In the genomic region with DNA sequence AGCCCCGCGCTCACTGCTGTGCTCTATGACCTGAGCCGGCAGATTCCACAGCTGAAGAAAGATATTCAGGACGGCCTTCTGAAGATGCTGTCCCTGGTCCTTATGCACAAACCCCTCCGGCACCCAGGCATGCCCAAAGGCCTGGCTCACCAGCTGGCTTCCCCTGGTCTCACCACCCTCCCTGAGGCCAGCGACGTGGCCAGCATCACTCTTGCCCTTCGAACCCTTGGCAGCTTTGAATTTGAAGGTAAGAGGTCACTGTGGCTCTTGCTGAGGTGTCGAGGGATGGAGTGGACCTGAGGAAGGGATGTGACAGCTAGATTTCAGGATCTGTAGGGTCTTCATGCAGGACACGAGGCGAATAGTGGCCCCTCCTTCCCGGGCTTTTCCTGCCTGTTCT, we compare ENCODE assay signal across 21 mouse cellular contexts. TPM values are rescaled to one million over a fixed set of nuclear protein-coding genes. Genes with fewer than 3 reads are reported as not detected.
DNase-seq lines count a peak whose midpoint lies in the region; ATAC-seq and TF ChIP-seq lines count a peak whose summit lies in the region.
"Had no signal": no experiment of that assay in that cellular context is flagged by ENCODE, and none has a peak within 500 bp of the region (broad histone marks: within the 10 kb centered on the region; RNA-seq: fewer than 3 reads in every experiment).

No protein-coding gene starts in this region.

- TF ChIP-seq CTCF in liver, adult 2 months (IDR thresholded peaks at IDR 0.05; ENCODE audit: low read depth, low read length): no peak
- TF ChIP-seq CTCF in olfactory bulb, adult 2 months (IDR thresholded peaks at IDR 0.05; ENCODE audit: insufficient read depth, low read depth, low read length): no peak

- no peaks in the 10 kb centered on the region for H3K79me2 ChIP-seq in liver, adult 2 months (ENCODE audit: control insufficient read depth, insufficient read depth, low read length)

- no peak for TF ChIP-seq POLR2A in liver, adult 2 months (IDR thresholded peaks at IDR 0.05; ENCODE audit: extremely low read depth, insufficient read depth, low read length)
- no peak for TF ChIP-seq POLR2A in olfactory bulb, adult 2 months (IDR thresholded peaks at IDR 0.05; ENCODE audit: insufficient read depth, low read depth, low read length)

- DNase-seq in heart, adult 11 months: peak; percentile 70
- no peak for DNase-seq in heart, postnatal 4 days
- peak; percentile 73 for DNase-seq in liver, adult 2 months (ENCODE audit: extremely low read depth, low read depth, low spot score)
- DNase-seq in liver, embryonic 11.5 days (ENCODE audit: low spot score): no peak
- DNase-seq in thymus, adult 18-20 months: no peak
- DNase-seq: adrenal gland, adult 2 months; adrenal gland, adult 8-10 months; adrenal gland, postnatal 14 days; adrenal gland, postnatal 25 days; adrenal gland, postnatal 36 days; B cell, adult 2 months; cerebellum, adult 11 months; cerebellum, adult 11-12 months; cerebellum, adult 18-20 months had no signal

- H3K4me1 ChIP-seq in liver, adult 2 months (ENCODE audit: control insufficient read depth, insufficient read depth, low read length): no peaks in the 10 kb centered on the region
- no peaks in the 10 kb centered on the region for H3K4me1 ChIP-seq in liver, embryonic 11.5 days (replicated peaks; ENCODE audit: control insufficient read depth, insufficient read depth, low read length)
- H3K4me1 ChIP-seq in olfactory bulb, adult 2 months (ENCODE audit: control insufficient read depth, insufficient read depth, low read length): peaks cover 24% of the 10 kb centered on the region

- no peak for ATAC-seq in liver, embryonic 11.5 days (replicated peaks; ENCODE audit: low FRiP score)
- ATAC-seq: activated CD4-positive, CD25-positive, alpha-beta regulatory T cell, adult 4 months; CD4-positive, CD25-positive, alpha-beta regulatory T cell, adult 4 months; Patski had no signal

- peaks cover 40% of the 10 kb centered on the region for H3K36me3 ChIP-seq in liver, adult 2 months (ENCODE audit: control insufficient read depth, insufficient read depth, low read length)
- H3K36me3 ChIP-seq in liver, embryonic 11.5 days (ENCODE audit: control insufficient read depth, insufficient read depth, low read length): peaks cover 55% of the 10 kb centered on the region

- no peak overlapping the region for H3K4me3 ChIP-seq in liver, adult 2 months (ENCODE audit: insufficient read depth, low read depth, low read length)
- H3K4me3 ChIP-seq in liver, embryonic 11.5 days (ENCODE audit: low read depth, low read length): no peak overlapping the region
- no peak overlapping the region for H3K4me3 ChIP-seq in olfactory bulb, adult 2 months (ENCODE audit: insufficient read depth, low read depth, low read length)

- no peak overlapping the region for H3K27ac ChIP-seq in liver, adult 2 months (replicated peaks; ENCODE audit: insufficient read depth, low read depth, low read length)
- no peak overlapping the region for H3K27ac ChIP-seq in liver, embryonic 11.5 days (ENCODE audit: low read depth, low read length)
- 0 out of 2 replicates have a peak overlapping the region, but pooled peaks have one; percentile 9 for H3K27ac ChIP-seq in olfactory bulb, adult 2 months (ENCODE audit: insufficient read depth, low read depth, low read length)

- H3K4me2 ChIP-seq in liver, embryonic 11.5 days: no peak overlapping the region

- WGBS in liver, adult 2 months: 66% methylated on average over 12 of the region's 12 CpGs
- 87% methylated on average over 12 of the region's 12 CpGs for WGBS in liver, embryonic 11.5 days
- WGBS in olfactory bulb, adult 2 months: 93% methylated on average over 12 of the region's 12 CpGs

- no peaks in the 10 kb centered on the region for H3K9me3 ChIP-seq in liver, embryonic 11.5 days (ENCODE audit: control insufficient read depth, low read length)
- H3K9me3 ChIP-seq: G1E had no signal

- H3K9ac ChIP-seq in liver, adult 2 months (ENCODE audit: low read depth, low read length): no peak overlapping the region
- H3K9ac ChIP-seq in liver, embryonic 11.5 days (ENCODE audit: low read depth, low read length): no peak overlapping the region

- no peaks in the 10 kb centered on the region for H3K27me3 ChIP-seq in liver, adult 2 months (ENCODE audit: control insufficient read depth, insufficient read depth, low read length)
- H3K27me3 ChIP-seq in liver, embryonic 11.5 days (replicated peaks; ENCODE audit: control insufficient read depth, insufficient read depth, low read length): no peaks in the 10 kb centered on the region
- H3K27me3 ChIP-seq: CH12.LX, Patski had no signal

RNA-seq across cellular contexts. Expression of gene Mtor, which starts 15.9 kb away (rescaled TPM):
- total RNA-seq in heart, postnatal 4 days (2021): 10 to 100 TPM; 58.2 to 62.7 TPM
- total RNA-seq in liver, adult 2 months (2014; rRNA removed): 11.7 and 17.9 TPM in 2 replicates
- 12.3 and 18.5 TPM in 2 replicates for polyA plus RNA-seq in liver, adult 2 months (2012; rRNA removed)
- polyA plus RNA-seq in liver, embryonic 11.5 days (2014; fragmentation: Nextera tagmentation; extraction: Ambion mirVana): 20.4 and 22.9 TPM in 2 replicates
- polyA plus RNA-seq in olfactory bulb, adult 2 months (2012; ENCODE audit: insufficient read depth, insufficient read length, low replicate concordance, missing spikeins): 53.3 TPM in 1 of 2 replicates, not detected in the other

RNA-seq across cellular contexts. Expression of gene Ubiad1, which starts 19.7 kb away (rescaled TPM):
- total RNA-seq in heart, postnatal 4 days (2021): 10 to 100 TPM; 19.5 to 21.5 TPM
- total RNA-seq in liver, adult 2 months (2014; rRNA removed): 4.9 and 5.5 TPM in 2 replicates
- polyA plus RNA-seq in liver, adult 2 months (2012; rRNA removed): 8.5 and 21.0 TPM in 2 replicates
- 21.5 and 23.1 TPM in 2 replicates for polyA plus RNA-seq in liver, embryonic 11.5 days (2014; fragmentation: Nextera tagmentation; extraction: Ambion mirVana)
- not detected in 2 replicates for polyA plus RNA-seq in olfactory bulb, adult 2 months (2012; ENCODE audit: insufficient read depth, insufficient read length, low replicate concordance, missing spikeins)

RNA-seq across cellular contexts. Expression of gene Angptl7, which starts 36.0 kb away (rescaled TPM):
- total RNA-seq in heart, postnatal 4 days (2021): 1 to 10 TPM; 3.9 to 5.6 TPM
- total RNA-seq in liver, adult 2 months (2014; rRNA removed): 0.37 and 0.40 TPM in 2 replicates
- 0.24 and 0.51 TPM in 2 replicates for polyA plus RNA-seq in liver, adult 2 months (2012; rRNA removed)
- 0.92 and 0.96 TPM in 2 replicates for polyA plus RNA-seq in liver, embryonic 11.5 days (2014; fragmentation: Nextera tagmentation; extraction: Ambion mirVana)
- polyA plus RNA-seq in olfactory bulb, adult 2 months (2012; ENCODE audit: insufficient read depth, insufficient read length, low replicate concordance, missing spikeins): not detected in 2 replicates
- total RNA-seq: CH12.LX, MEL had no signal
- polyA plus RNA-seq: G1E had no signal

Comparison
In these comparisons a context has a peak if more than half of its experiments do, and no peak if none do; other contexts are left out.
1. DNase-seq: peak in heart, adult 11 months (single experiment) and liver, adult 2 months (single experiment); none in heart, postnatal 4 days (single experiment), liver, embryonic 11.5 days (single experiment) and thymus, adult 18-20 months (0 of 2).